Mouse (Mus musculus) ES-E14 (cell line): ENCODE measurements at regions not wholly inside any gene's neighbourhood (a gene's known extent, or its start where the extent isn't known, plus 50 kb on each side); places are given as distances from the start of the nearest gene placed in this dataset.

Experiments used
- CHD2 ChIP-seq: IDR thresholded peaks from 2 replicates; pipeline ENCODE4 v1.6.1; 2014; ENCODE audit warnings: mild to moderate bottlenecking, low read depth, low read length, inconsistent platforms
- MAFK ChIP-seq: IDR thresholded peaks from 2 replicates; pipeline ENCODE4 v1.6.1; 2014; ENCODE audit warnings: mild to moderate bottlenecking, low read depth, low read length, inconsistent platforms; ENCODE audit not compliant: insufficient read depth

DNA sequence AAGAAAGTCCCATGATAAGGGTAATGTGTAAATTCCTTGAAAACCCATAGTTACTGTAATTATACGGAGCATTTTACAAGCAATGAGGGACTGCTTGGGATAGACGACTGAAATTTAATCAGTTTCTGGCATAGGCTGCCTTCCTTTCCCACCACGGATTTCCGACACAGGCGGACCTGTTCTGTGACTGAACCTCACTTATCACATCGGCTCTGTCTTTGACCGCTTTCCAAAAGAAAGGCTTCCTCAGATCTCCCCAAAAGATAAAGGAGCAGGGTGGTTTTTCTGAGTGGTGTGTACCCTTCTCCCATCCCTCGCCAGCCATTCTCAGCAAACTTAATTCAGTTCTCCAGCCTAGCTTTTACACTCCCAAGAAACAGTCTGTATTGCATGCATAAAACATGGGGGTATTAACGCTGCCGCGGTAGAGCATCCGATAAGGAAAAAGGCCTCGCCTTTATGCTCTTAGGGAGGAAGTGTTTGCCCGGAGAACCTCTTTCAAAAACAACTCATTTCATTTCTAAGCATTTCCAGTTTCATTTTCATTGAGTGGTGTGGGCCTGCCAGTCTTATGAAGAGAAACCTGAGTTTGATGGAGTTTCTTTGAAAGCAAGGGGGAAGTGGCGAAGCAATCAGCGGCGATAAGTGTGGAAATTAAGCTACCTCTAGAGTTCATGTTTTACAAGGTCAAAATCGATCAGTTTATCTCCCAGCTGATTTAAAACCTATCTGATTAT, 435.8 kb upstream of the Adgrl2 start:
- no peak for TF ChIP-seq MAFK
- no peak for TF ChIP-seq CHD2
